Mouse (Mus musculus) left cerebral cortex, adult 9 months (tissue): ENCODE data around the gene Gorasp2.

Experiments used
- DNase-seq, 2 experiments: peaks; one replicate each; pipeline ENCODE4 v3.0.0; 2022; ENCODE audit warnings: low spot score in 2 of 2

Gorasp2 gene

GRCm38 (mm10) chr2:70742588-70742987, 81.2 kb downstream of the Gorasp2 start:
- DNase-seq: no peak

- no peak for DNase-seq
These were observed 90.3 kb downstream of the Gorasp2 start for GRCm38 (mm10) chr2:70751655-70752054.

GRCm38 (mm10) chr2:70752149-70752548, 90.8 kb downstream of the Gorasp2 start:
- peak in 1 of 2 experiments; percentile 42 for DNase-seq
